Mouse (Mus musculus) megakaryocyte, embryonic 14.5 days (primary cell): ENCODE results near the gene Adarb1. TPM values are rescaled to one million over a fixed set of nuclear protein-coding genes. Genes with fewer than 3 reads are reported as not detected.
A peak's percentile ranks its signal among the peaks of the same experiment; 100 is the strongest.

Experiments used
- H3K27me3 ChIP-seq: replicated peaks from 2 replicates; pipeline ENCODE3; 2012; ENCODE audit warnings: inconsistent platforms
- H3K36me3 ChIP-seq: replicated peaks from 2 replicates; pipeline ENCODE3; 2012; ENCODE audit warnings: low read length, inconsistent platforms, mixed read lengths
- H3K4me1 ChIP-seq: 2 replicates; pipeline ENCODE4 v1.6.1; 2012; ENCODE audit warnings: inconsistent platforms
- H3K4me3 ChIP-seq: replicated peaks from 2 replicates; pipeline ENCODE3; 2012; ENCODE audit warnings: moderate library complexity, mild to moderate bottlenecking, inconsistent platforms
- H3K9me3 ChIP-seq: 2 replicates; pipeline ENCODE4 v1.6.1; 2012; ENCODE audit warnings: inconsistent platforms
- FLI1 ChIP-seq: IDR thresholded peaks from 2 replicates; pipeline ENCODE4 v1.6.1; 2012; ENCODE audit warnings: low read length, inconsistent platforms, mixed read lengths
- GATA1 ChIP-seq: IDR thresholded peaks from 3 replicates; pipeline ENCODE4 v1.6.1; 2012; ENCODE audit warnings: mixed read lengths, low read length, inconsistent platforms, borderline replicate concordance
- polyA plus RNA-seq: library from polyadenylated mRNA; stranded (reverse); fragments of >175 nt; gene quantifications from 2 replicates; pipeline ENCODE4 v1.2.3, GENCODE M21; 2012; ENCODE audit warnings: low replicate concordance; ENCODE audit not compliant: insufficient read depth

Gene Adarb1
- polyA plus RNA-seq, 1 experiment: 1.6 TPM

DNA sequence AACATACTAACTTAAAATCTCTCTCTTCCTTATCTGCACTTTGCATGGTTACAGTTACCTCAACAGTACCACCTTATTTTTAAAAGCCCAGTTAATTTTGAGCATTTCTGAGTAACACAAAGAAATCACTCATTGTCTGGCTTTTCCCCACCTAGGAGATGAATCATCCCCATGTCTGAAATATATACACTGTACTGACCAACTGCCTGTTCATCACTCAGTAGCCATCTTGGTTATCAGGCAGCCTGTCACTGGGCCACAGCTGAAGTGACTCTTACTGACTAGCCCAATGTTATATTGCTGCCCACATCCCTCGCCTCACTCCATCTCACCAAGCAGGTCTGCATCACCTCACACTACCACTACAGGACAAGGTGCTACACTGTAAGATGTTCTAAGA is 30.5 kb downstream of the Adarb1 start:
- no peaks in the 10 kb centered on the region for H3K9me3 ChIP-seq
- H3K4me1 ChIP-seq: peaks cover 23% of the 10 kb centered on the region
- peak overlapping the region; percentile 54 for H3K4me3 ChIP-seq
- H3K27me3 ChIP-seq: peaks cover 16% of the 10 kb centered on the region
- H3K36me3 ChIP-seq: no peaks in the 10 kb centered on the region
- no peak for TF ChIP-seq FLI1
- TF ChIP-seq GATA1: no peak

DNA sequence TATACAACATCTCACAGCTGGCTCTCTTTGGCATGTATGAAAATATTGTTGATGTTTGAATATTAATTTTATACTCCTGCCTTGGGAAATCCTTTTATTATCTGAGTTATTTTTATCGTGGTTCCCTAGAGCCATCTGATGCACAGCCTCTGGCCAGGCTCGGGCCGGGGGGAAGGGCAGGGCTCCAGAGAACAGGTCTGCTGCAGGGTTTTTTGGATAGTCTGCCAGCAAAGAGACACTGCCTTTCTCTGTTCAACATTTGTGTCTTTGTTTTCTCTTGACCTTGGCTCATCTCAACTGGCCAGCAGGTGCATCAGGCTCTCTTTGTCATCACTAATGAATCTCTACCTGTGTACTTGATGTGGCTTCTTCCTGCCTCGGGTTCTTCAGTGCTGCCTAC is 32.3 kb downstream of the Adarb1 start:
- Histone ChIP-seq H3K4me1 (peaks cover 28% of the 10 kb centered on the region), H3K36me3 (no peaks in the 10 kb centered on the region), H3K4me3 (no peak overlapping the region), H3K27me3 (peaks cover 14% of the 10 kb centered on the region), H3K9me3 (no peaks in the 10 kb centered on the region)
- TF ChIP-seq FLI1 (no peak), GATA1 (no peak)

DNA sequence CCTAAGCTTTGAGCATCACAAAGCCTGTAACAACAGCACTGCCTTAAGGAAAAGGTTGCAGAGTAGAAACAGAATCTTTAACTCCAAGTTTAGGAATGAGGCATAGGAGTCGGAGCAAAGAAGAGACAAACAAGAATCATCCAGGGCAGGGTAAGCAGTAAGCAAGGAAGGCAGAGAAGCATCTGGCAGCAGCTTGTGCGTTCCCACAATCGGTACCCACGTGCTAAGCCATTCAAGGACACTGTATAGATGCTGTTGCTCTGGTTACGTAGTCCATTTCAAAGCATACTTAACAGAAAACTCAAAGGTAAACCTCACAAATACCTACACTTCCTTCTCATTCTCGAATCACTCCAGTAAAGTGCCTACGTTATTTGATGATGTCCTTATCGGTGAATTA is 35.0 kb downstream of the Adarb1 start:
- no peaks in the 10 kb centered on the region for H3K9me3 ChIP-seq
- no peaks in the 10 kb centered on the region for H3K36me3 ChIP-seq
- peaks cover 39% of the 10 kb centered on the region for H3K4me1 ChIP-seq
- TF ChIP-seq GATA1 (no peak), FLI1 (no peak)
- H3K4me3 ChIP-seq: no peak overlapping the region
- H3K27me3 ChIP-seq: peaks cover 16% of the 10 kb centered on the region

DNA sequence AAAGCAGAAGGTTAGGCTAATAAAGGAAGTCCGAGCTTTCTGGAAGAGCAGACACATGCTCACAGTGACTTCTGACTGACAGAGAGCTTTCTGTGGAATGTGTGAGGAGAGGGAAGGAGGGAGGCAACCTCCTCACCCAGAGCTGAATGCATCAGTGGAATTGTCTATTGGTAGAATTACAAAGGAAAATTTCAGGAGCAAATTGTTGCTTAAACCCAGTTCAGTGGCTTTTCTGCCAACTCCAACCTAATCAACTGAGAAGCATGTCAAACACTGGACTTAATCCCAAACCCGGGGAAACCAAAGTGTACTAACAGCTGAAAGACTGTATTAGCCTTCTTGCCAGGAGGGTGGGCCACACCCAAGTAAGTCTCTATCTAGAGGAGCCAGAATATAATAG is 36.9 kb downstream of the Adarb1 start:
- Histone ChIP-seq H3K9me3 (no peaks in the 10 kb centered on the region), H3K36me3 (no peaks in the 10 kb centered on the region), H3K4me1 (peaks cover 41% of the 10 kb centered on the region), H3K4me3 (no peak overlapping the region), H3K27me3 (peaks cover 20% of the 10 kb centered on the region)
- TF ChIP-seq GATA1 (no peak), FLI1 (no peak)

DNA sequence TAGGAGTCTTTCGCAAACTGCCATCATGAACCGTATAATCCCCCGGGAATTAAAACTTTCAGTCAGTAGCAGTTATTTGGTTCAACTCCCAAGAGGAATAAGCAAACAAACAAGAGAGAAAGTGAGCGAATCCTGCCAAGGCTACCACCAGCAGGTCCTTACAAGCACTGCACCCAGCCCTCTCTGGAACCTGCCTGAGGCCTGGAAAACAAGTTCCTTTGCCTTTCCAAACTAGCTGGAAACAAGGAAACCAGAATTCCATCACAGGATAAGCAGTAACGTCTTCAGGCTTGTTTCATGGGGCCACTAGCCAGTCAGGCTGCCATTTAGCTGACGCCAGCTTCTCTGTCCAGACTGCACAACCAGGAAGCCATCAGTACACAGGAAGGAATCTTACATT is 37.4 kb downstream of the Adarb1 start:
- Histone ChIP-seq H3K9me3 (no peaks in the 10 kb centered on the region), H3K4me1 (peaks cover 46% of the 10 kb centered on the region), H3K4me3 (no peak overlapping the region), H3K36me3 (no peaks in the 10 kb centered on the region), H3K27me3 (peaks cover 20% of the 10 kb centered on the region)
- TF ChIP-seq FLI1 (no peak), GATA1 (no peak)

DNA sequence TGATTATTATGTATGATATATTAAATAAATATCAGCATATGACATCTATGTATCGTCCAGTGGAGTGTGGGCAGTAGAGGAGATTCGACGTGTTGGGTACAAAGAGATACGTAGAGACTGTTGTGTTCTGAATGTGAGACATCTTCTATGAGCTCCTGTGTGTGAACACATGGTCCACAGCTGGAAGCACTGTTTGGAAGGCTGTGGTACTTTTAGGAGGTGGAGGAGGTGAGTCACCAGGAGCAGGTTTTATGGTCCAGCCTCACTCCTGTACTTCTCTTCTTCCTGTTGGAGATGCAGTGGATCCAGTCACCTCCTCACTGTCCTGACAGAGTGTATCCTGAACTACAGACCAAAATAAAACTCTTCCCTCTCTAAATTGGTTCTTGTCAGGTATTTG is 38.9 kb downstream of the Adarb1 start:
- peaks cover 54% of the 10 kb centered on the region for H3K4me1 ChIP-seq
- no peaks in the 10 kb centered on the region for H3K36me3 ChIP-seq
- H3K27me3 ChIP-seq: peaks cover 23% of the 10 kb centered on the region
- TF ChIP-seq FLI1 (no peak), GATA1 (no peak)
- 0 out of 2 replicates have a peak, but pooled peaks cover 3% of the 10 kb centered on the region for H3K9me3 ChIP-seq
- H3K4me3 ChIP-seq: no peak overlapping the region

DNA sequence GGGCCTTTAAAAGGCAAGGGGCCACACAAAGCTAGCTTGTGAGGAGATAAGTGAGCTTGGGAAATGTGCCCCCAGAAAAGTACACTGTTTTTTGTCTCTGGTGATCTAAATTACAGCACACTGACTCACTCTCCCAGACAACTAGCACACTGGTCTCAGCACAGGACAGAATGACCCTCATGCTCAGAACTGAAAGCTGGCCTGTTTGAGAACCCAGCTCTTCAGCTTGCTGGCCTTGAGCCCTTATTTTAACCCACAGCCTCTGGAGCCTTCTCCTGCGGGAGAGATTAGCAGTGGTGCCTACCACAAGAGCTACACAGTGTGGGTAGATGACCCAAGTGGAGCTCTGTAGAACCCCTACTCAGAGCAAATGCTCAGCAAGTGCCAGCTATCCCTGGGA is 42.0 kb downstream of the Adarb1 start:
- Histone ChIP-seq H3K36me3 (no peaks in the 10 kb centered on the region), H3K27me3 (peaks cover 35% of the 10 kb centered on the region), H3K9me3 (0 out of 2 replicates have a peak, but pooled peaks cover 3% of the 10 kb centered on the region), H3K4me1 (peaks cover 54% of the 10 kb centered on the region), H3K4me3 (no peak overlapping the region)
- TF ChIP-seq FLI1 (no peak), GATA1 (no peak)

DNA sequence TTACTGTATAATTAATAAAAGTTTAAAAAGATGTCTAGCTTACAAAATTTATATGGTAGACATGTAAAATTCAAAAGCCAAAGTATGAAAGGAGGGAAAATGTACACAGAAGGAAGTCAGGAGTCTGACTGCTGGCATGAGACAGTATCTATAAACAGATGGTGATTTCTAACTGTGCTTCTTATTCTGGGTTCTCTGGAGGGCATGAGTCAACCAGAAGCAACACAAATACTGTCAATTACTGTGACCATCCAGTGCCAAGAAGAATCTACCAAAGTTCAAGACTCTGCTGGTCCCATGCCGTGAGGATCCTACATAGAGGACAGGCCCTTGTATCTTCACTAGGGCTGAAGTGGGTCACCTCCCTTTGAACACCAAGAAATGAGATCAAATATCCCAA is 43.1 kb downstream of the Adarb1 start:
- no peaks in the 10 kb centered on the region for H3K36me3 ChIP-seq
- H3K4me1 ChIP-seq: peaks cover 50% of the 10 kb centered on the region
- no peak overlapping the region for H3K4me3 ChIP-seq
- H3K27me3 ChIP-seq: peaks cover 34% of the 10 kb centered on the region
- TF ChIP-seq FLI1 (no peak), GATA1 (no peak)
- 0 out of 2 replicates have a peak, but pooled peaks cover 3% of the 10 kb centered on the region for H3K9me3 ChIP-seq

DNA sequence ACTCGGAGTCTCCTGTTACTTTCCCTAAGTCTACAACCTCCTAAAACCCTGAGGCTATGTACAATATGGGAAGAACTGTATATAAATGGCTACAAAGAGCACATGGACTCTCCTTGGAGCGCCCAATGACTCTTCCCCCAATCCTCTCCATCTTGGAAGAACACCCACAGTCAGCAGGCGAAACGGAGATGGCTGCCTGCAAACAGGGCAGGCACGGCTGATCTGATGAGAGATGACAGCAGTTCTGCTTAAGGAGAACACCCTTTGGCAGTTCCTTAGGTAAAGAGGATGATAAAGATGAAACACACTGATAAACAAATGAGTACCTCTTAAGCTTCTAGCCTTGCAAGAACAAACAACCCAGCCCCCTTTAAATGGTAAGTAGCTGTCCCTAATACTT is 43.7 kb downstream of the Adarb1 start:
- H3K4me3 ChIP-seq: no peak overlapping the region
- H3K36me3 ChIP-seq: no peaks in the 10 kb centered on the region
- peaks cover 36% of the 10 kb centered on the region for H3K27me3 ChIP-seq
- H3K9me3 ChIP-seq: 0 out of 2 replicates have a peak, but pooled peaks cover 3% of the 10 kb centered on the region
- TF ChIP-seq GATA1 (no peak), FLI1 (no peak)
- H3K4me1 ChIP-seq: peaks cover 51% of the 10 kb centered on the region

DNA sequence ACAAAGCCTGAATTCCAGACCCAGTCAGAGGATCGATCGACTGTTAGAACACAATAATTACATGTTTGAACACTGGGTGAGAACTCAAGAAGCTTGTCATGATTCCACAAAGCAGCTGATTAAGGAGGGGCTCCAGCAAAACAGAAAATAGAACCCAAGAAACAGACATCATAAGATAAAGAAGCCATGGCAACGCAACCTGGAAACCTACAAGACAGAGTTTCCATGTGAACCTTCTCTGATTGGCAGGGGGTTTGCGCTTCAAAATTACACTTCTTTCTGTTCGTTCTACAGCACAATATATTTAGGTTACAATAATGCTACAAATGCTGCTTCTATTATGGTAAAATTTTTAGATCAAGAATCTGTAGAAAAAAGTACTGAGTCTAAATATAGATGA is 47.9 kb downstream of the Adarb1 start:
- Histone ChIP-seq H3K4me1 (peaks cover 57% of the 10 kb centered on the region), H3K9me3 (no peaks in the 10 kb centered on the region), H3K4me3 (no peak overlapping the region), H3K27me3 (peaks cover 44% of the 10 kb centered on the region), H3K36me3 (no peaks in the 10 kb centered on the region)
- TF ChIP-seq GATA1 (no peak), FLI1 (no peak)

DNA sequence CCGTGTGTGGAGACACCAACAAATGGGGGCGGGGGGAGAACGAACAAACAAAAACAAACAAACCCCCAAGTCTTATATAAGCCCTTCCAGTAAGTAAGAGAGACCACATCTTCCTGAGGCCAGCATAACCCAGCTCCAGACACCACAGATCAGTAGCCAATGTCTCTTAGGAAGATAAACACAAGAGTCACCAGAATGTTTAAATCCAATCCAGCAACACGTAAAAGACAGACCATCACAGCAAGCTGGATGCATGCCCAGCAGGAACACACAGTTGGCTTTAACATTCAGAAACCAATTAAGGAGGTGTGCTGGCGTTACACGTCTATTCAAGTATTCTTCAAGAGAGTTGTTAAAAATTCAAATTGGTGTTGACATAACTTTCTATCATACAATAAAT is 50.1 kb downstream of the Adarb1 start:
- no peak overlapping the region for H3K4me3 ChIP-seq

More for the DNA sequence above, 50.1 kb downstream of the Adarb1 start:
- H3K27me3 ChIP-seq: peaks cover 51% of the 10 kb centered on the region
- TF ChIP-seq FLI1: no peak
- no peak for TF ChIP-seq GATA1
- no peaks in the 10 kb centered on the region for H3K9me3 ChIP-seq
- no peaks in the 10 kb centered on the region for H3K36me3 ChIP-seq
- peaks cover 61% of the 10 kb centered on the region for H3K4me1 ChIP-seq
